Mouse (Mus musculus): Measurements from ENCODE around the gene Prr5l. TPM values are rescaled to one million over a fixed set of nuclear protein-coding genes. Genes with fewer than 3 reads are reported as not detected.

The Prr5l gene
- polyA plus RNA-seq, 1 experiment from 2014 or later = 3.8 TPM

GRCm38 (mm10) chr2:101862219-101863123, 20.4 kb downstream of the Prr5l start:
- DNase-seq (ENCODE audit: low spot score) (no peak), ATAC-seq (ENCODE audit: low FRiP score, low TSS enrichment) (no peak)
- H3K27ac ChIP-seq (replicated peaks) = no peak overlapping the region
- no peak overlapping the region for H3K4me3 ChIP-seq (ENCODE audit: low read depth, low read length)
- H3K36me3 ChIP-seq (ENCODE audit: control insufficient read depth, insufficient read depth, low read length) = no peaks in the 10 kb centered on the region
- TF ChIP-seq EP300 (optimal IDR thresholded peaks at IDR 0.05) = no peak
- TF ChIP-seq CTCF (IDR thresholded peaks at IDR 0.05; ENCODE audit: low read depth) = no peak
- no peak overlapping the region for H3K9ac ChIP-seq (ENCODE audit: low read length)
- H3K4me2 ChIP-seq (replicated peaks; ENCODE audit: low read depth) = no peak overlapping the region
- no peaks in the 10 kb centered on the region for H3K27me3 ChIP-seq (ENCODE audit: control insufficient read depth, insufficient read depth, low read length)
- H3K4me1 ChIP-seq (replicated peaks; ENCODE audit: control insufficient read depth, insufficient read depth) = no peaks in the 10 kb centered on the region
- WGBS = 51% methylated on average over 15 of the region's 15 CpGs
- H3K9me3 ChIP-seq (ENCODE audit: control insufficient read depth, low read length) = no peaks in the 10 kb centered on the region

DNA sequence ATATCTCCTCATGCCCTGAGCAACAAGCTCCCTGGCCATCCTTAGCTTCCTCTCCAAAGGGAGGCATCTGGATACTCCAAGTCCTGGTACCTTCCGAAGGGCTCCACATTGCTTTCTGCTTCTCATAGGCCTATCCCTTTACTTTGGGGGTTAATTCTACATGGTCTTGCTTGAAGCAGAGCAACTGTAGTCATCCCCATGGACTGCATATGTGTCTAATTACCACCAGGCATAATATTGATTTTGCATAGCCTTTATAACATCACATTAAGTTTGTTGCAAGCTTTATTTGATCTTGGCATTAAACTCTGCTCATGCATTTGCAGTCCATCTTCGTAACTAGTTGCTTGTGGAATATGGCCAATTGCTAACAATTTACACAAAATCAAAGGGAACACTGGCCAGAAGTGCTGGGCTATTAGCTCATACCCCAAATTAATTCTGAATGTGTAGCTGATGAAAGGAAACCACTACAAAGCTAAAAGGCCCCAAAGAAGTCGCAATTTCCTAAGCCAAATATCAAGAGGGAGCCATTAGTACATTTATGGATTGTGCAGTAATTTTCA, 21.8 kb downstream of the Prr5l start:
- Histone ChIP-seq H3K9me3 (ENCODE audit: control insufficient read depth, low read length) (no peaks in the 10 kb centered on the region), H3K4me2 (replicated peaks; ENCODE audit: low read depth) (no peak overlapping the region), H3K27me3 (ENCODE audit: control insufficient read depth, insufficient read depth, low read length) (no peaks in the 10 kb centered on the region), H3K4me3 (ENCODE audit: low read depth, low read length) (no peak overlapping the region), H3K4me1 (replicated peaks; ENCODE audit: control insufficient read depth, insufficient read depth) (no peaks in the 10 kb centered on the region), H3K36me3 (ENCODE audit: control insufficient read depth, insufficient read depth, low read length) (no peaks in the 10 kb centered on the region), H3K9ac (ENCODE audit: low read length) (no peak overlapping the region), H3K27ac (replicated peaks) (no peak overlapping the region)
- 87% methylated on average over 3 of the region's 3 CpGs for WGBS
- no peak for DNase-seq (ENCODE audit: low spot score)
- no peak for ATAC-seq (ENCODE audit: low FRiP score, low TSS enrichment)
- no peak for TF ChIP-seq CTCF (IDR thresholded peaks at IDR 0.05; ENCODE audit: low read depth)
- no peak for TF ChIP-seq EP300 (optimal IDR thresholded peaks at IDR 0.05)

- no peak for ATAC-seq (ENCODE audit: low FRiP score, low TSS enrichment)
These were observed 26.7 kb downstream of the Prr5l start for GRCm38 (mm10) chr2:101856174-101856573.

GRCm38 (mm10) chr2:101854792-101855191, 28.0 kb downstream of the Prr5l start:
- H3K9ac ChIP-seq (ENCODE audit: low read length) = no peak overlapping the region
- DNase-seq (ENCODE audit: low spot score) (no peak), ATAC-seq (ENCODE audit: low FRiP score, low TSS enrichment) (no peak)
- TF ChIP-seq EP300 (optimal IDR thresholded peaks at IDR 0.05) = no peak
- no peak for TF ChIP-seq CTCF (IDR thresholded peaks at IDR 0.05; ENCODE audit: low read depth)
- no peaks in the 10 kb centered on the region for H3K9me3 ChIP-seq (ENCODE audit: control insufficient read depth, low read length)
- 38% methylated on average over 7 of the region's 7 CpGs for WGBS
- H3K27ac ChIP-seq (replicated peaks) = no peak overlapping the region
- H3K27me3 ChIP-seq (ENCODE audit: control insufficient read depth, insufficient read depth, low read length) = no peaks in the 10 kb centered on the region
- H3K4me2 ChIP-seq (replicated peaks; ENCODE audit: low read depth) = no peak overlapping the region
- H3K4me1 ChIP-seq (replicated peaks; ENCODE audit: control insufficient read depth, insufficient read depth) = no peaks in the 10 kb centered on the region
- H3K4me3 ChIP-seq (ENCODE audit: low read depth, low read length) = no peak overlapping the region
- H3K36me3 ChIP-seq (ENCODE audit: control insufficient read depth, insufficient read depth, low read length) = no peaks in the 10 kb centered on the region

More at GRCm38 (mm10) chr2:101856174-101856573, 26.7 kb downstream of the Prr5l start:
- Histone ChIP-seq H3K9me3 (ENCODE audit: control insufficient read depth, low read length) (no peaks in the 10 kb centered on the region), H3K27ac (replicated peaks) (no peak overlapping the region), H3K27me3 (ENCODE audit: control insufficient read depth, insufficient read depth, low read length) (no peaks in the 10 kb centered on the region), H3K36me3 (ENCODE audit: control insufficient read depth, insufficient read depth, low read length) (no peaks in the 10 kb centered on the region), H3K4me2 (replicated peaks; ENCODE audit: low read depth) (no peak overlapping the region), H3K4me3 (ENCODE audit: low read depth, low read length) (no peak overlapping the region), H3K9ac (ENCODE audit: low read length) (no peak overlapping the region), H3K4me1 (replicated peaks; ENCODE audit: control insufficient read depth, insufficient read depth) (no peaks in the 10 kb centered on the region)
- DNase-seq (ENCODE audit: low spot score) = no peak
- WGBS = 81% methylated on average over 9 of the region's 9 CpGs
- TF ChIP-seq CTCF (IDR thresholded peaks at IDR 0.05; ENCODE audit: low read depth) = no peak
- TF ChIP-seq EP300 (optimal IDR thresholded peaks at IDR 0.05) = no peak

DNA sequence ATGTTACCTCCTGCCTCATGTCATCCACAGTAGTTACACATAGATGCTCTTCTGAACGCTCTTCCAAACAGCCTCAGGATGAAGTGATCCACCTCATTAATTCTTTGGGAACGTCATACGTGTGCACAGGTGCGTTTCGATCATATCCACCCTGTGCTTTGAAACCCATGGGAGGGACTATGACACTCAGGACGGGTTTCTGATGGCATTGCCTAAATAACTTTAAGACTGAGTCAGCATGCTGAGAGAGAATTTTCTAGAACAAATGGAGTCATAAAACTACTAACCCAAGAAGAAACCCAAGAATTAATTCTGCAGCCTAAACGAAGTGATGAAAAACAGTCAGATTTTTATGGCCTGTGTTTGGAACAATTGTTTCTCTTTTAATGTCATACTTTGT, 40.1 kb downstream of the Prr5l start:
- WGBS = 83% methylated on average over 7 of the region's 7 CpGs
- TF ChIP-seq CTCF (IDR thresholded peaks at IDR 0.05; ENCODE audit: low read depth) (no peak), EP300 (optimal IDR thresholded peaks at IDR 0.05) (no peak)
- Histone ChIP-seq H3K36me3 (ENCODE audit: control insufficient read depth, insufficient read depth, low read length) (no peaks in the 10 kb centered on the region), H3K27me3 (ENCODE audit: control insufficient read depth, insufficient read depth, low read length) (no peaks in the 10 kb centered on the region), H3K4me1 (replicated peaks; ENCODE audit: control insufficient read depth, insufficient read depth) (no peaks in the 10 kb centered on the region), H3K9me3 (ENCODE audit: control insufficient read depth, low read length) (no peaks in the 10 kb centered on the region), H3K4me3 (ENCODE audit: low read depth, low read length) (no peak overlapping the region), H3K27ac (replicated peaks) (no peak overlapping the region), H3K4me2 (replicated peaks; ENCODE audit: low read depth) (no peak overlapping the region), H3K9ac (ENCODE audit: low read length) (no peak overlapping the region)
- ATAC-seq (ENCODE audit: low FRiP score, low TSS enrichment) = no peak
- no peak for DNase-seq (ENCODE audit: low spot score)
